Mouse (Mus musculus) 3T3-L1 (cell line): ENCODE measurements around the gene Slc45a1.

Experiments
- DNase-seq: peaks from one replicate; pipeline ENCODE4 v3.0.0-alpha.2; 2015; ENCODE audit warnings: low read depth, low spot score

The Slc45a1 gene

DNA sequence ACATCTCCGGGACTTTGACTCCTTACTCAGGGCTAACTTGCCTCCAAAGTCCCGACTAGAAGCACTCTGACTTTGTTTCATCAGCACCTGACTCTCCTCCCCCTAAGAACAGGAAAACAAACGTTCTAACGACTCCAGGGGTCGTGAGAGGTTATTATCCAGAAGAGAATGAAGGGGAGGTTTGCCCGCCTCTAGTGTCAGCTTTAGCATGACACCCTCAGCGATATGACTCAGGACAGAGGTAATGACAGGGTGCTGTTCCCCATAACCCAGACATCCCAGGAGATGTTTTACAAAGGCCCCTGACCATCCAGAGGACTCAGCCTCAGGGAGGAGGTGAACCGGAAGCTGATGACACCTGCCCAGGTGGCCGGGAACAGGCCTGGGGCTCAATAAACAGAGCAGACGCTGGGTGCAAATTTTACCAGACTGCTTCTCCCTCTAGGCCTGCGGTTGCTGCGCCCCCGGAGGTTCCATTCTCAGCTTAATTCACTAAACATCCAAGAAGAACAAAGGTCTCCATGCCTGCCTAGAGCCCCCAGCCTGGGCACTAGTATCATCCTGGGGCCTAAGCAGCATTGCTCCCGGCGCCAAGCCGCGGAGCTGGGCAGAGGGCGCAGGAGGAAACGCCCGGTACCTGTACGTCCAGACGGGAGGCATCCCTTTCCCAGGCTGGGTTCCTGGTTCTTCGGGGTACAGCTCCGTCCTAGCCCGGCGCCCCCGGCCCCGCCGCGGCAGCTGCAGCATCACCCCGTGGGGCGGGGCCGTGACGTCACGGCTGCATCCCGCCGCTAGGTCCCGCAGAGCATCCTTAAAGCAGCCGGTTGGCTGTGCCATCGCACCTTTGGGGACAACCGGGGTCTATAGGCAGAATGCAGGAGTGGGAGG is at the start of gene Slc45a1:
Gene Slc45a1 (minus strand): TSS at position 785 of the 888 bp plus-strand sequence.
- DNase-seq, result no peak

DNA sequence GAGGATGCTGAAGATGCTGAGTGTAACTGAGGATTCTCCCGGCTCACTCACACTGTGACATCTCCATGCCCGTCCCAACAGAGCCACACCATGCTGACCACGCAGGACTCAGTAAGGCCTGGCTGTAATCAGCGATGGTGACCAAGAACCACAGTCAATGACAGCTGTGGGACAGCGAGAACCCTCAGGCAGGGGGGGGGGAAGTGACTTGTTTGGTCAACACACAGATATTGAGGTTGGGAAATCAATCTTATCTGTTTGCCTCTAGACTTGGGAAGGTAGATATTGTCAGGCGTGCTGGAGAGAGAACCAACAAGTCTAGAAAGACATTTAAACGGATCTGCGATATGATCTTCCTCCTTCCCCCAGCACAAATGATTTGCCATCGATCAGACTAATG is 48.9 kb upstream of the Slc45a1 start:
- no peak for DNase-seq

DNA sequence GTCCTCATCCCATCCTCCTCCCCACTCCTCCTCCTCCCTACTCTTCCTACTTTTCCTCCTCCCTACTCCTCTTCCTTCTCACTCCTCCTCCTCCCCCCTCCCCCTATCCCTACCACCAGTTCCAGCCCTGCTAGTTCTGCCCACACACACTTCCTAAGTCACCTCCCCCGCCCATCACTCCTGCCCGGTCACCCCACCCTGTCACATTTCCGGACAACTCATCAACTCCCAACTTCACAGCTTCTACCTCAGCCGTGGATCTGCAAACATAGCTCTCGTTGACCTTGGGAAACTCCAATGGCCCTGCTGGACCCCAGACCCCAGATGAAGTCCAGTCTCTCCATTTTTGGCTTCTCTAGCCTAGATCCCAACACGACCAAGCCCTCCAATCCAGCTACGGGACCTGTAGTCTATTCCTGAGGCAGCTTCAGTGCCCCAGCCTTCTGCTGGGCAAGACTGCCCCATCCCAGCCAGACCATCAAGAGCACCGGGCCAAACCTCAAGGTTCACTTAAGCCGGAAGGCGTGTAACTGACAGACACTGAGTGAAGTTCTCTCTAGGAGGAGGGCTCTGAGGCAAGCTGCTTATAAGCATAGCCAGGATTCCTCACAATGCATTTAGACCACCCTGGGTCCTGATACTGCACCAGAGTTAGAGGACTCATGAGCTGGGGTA is 42.6 kb upstream of the Slc45a1 start:
- DNase-seq, result no peak

GRCm38 (mm10) chr4:150692861-150693403 is 41.0 kb upstream of the Slc45a1 start:
- peak; percentile 39 for DNase-seq

GRCm38 (mm10) chr4:150690759-150691158 is 38.8 kb upstream of the Slc45a1 start:
- DNase-seq, result peak; percentile 75

- DNase-seq, result no peak
These were observed 37.6 kb upstream of the Slc45a1 start for GRCm38 (mm10) chr4:150689553-150689952.

GRCm38 (mm10) chr4:150687126-150687753 is 35.3 kb upstream of the Slc45a1 start:
- no peak for DNase-seq

- DNase-seq, result no peak
These were observed 34.6 kb upstream of the Slc45a1 start for GRCm38 (mm10) chr4:150686538-150686937.

- no peak for DNase-seq
These were observed 34.0 kb upstream of the Slc45a1 start for GRCm38 (mm10) chr4:150685778-150686493.

- no peak for DNase-seq
These were observed 33.2 kb upstream of the Slc45a1 start for GRCm38 (mm10) chr4:150685043-150685777.

GRCm38 (mm10) chr4:150680373-150680772 is 28.4 kb upstream of the Slc45a1 start:
- DNase-seq, result no peak

- DNase-seq, result no peak
These were observed 26.8 kb upstream of the Slc45a1 start for GRCm38 (mm10) chr4:150678789-150679188.

- DNase-seq, result no peak
These were observed 25.9 kb upstream of the Slc45a1 start for GRCm38 (mm10) chr4:150677846-150678224.

DNA sequence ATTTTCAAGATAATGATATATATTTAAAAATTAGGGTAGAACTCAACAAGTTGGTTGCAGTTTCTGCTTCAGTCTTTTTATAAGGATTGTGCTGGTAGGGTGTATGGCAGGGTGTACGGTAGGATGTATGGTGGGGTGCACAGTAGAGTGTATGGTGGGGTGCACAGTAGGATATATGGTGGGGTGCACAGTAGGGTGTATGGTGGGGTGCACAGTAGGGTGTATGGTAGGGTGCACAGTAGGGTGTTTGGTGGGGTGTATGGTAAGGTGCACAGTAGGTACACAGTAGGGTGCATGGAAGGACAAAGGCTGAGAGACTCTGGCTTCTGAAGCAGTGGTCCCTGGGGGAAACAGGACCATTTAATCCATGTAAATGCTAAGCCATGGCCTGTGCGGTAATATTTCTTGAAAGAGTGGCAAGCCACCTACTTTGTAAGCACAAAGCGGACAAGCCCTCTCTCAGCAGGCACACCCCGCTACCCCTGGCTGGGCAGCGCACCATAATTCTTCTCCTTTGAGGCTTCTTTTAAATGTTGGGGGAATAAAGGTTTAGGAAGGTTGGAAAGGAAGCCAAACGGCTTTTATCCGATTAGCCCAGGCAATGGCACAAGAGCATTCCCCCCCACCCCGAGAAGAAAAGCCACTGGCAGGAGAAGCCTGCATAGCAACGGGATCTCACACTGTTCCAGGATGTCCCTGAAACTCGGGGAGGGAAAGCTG is 25.3 kb upstream of the Slc45a1 start:
- no peak for DNase-seq

GRCm38 (mm10) chr4:150676029-150676428 is 24.1 kb upstream of the Slc45a1 start:
- no peak for DNase-seq

DNA sequence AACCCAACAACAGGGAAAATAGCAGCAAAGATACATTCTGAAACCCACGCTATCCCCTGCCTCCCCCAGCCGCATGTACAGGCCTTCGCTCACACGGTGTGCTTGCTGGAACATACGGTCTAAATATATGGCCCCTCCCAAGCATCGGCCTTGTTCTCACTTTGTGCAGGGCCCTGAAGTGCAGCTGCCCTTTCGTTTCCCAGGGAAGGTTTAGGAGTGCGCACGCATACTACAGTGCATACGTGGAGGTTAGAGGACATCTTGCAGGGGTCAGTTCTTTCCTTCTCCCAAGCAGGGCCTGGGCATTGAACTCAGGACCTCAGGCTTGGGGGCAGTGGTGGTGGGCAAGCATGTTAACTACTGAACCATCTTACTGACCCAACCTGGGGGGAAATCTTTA is 23.3 kb upstream of the Slc45a1 start:
- no peak for DNase-seq

- no peak for DNase-seq
These were observed 13.8 kb upstream of the Slc45a1 start for GRCm38 (mm10) chr4:150665806-150666205.

- peak; percentile 38 for DNase-seq
These were observed 12.8 kb upstream of the Slc45a1 start for GRCm38 (mm10) chr4:150664726-150665125.

- DNase-seq, result peak; percentile 18
These were observed 11.2 kb upstream of the Slc45a1 start for GRCm38 (mm10) chr4:150663192-150663591.

DNA sequence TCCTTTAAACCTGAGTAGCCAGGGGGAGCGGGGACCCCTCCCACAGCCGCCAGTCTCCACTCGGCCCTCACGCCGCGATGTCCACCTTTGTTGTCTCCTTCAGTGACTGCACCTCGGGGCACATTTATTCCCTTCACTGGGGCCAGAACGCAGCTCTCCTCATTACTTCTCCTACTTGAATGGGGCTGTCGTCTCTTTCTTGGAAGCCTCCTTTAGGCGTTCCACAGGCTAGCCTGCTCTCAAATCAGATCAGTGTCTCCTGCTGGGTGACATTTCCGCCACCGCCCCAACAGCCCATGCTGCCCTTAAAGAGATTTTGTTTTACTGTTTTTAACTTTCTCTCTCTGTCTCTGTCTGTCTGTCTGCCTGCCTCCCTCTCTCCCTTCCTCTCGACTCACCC is 9.9 kb upstream of the Slc45a1 start:
- no peak for DNase-seq
